Mouse (Mus musculus) forebrain, postnatal 0 days (tissue): ENCODE data around the gene B3gnt2. TPM values are rescaled to one million over a fixed set of nuclear protein-coding genes. Genes with fewer than 3 reads are reported as not detected.

ENCODE experiments used
- ATAC-seq: fragments of 200-750 bp; cut with Nextera tagmentation; 2 replicates; pipeline ENCODE4 v1.8.0; 2017; ENCODE audit warnings: mild to moderate bottlenecking, moderate library complexity
- DNase-seq: peaks from one replicate; pipeline ENCODE4 v3.0.0-alpha.2; 2015
- H3K27ac ChIP-seq: fragments of 300-500 bp; sonication (generic); 2 replicates; pipeline ENCODE4 v1.5.1; 2014; ENCODE audit warnings: low read depth, mild to moderate bottlenecking, antibody characterized with exemption, low read length, moderate library complexity, mixed read lengths
- H3K27me3 ChIP-seq: fragments of 300-500 bp; sonication (generic); 2 replicates; pipeline ENCODE4 v1.6.1; 2014; ENCODE audit warnings: mild to moderate bottlenecking, low read length, mixed read lengths; ENCODE audit not compliant: insufficient read depth
- H3K36me3 ChIP-seq: fragments of 300-500 bp; sonication (generic); 2 replicates; pipeline ENCODE4 v1.6.1; 2014; ENCODE audit warnings: mild to moderate bottlenecking, moderate library complexity; ENCODE audit not compliant: insufficient read depth
- H3K4me1 ChIP-seq: fragments of 300-500 bp; sonication (generic); 2 replicates; pipeline ENCODE4 v1.6.1; 2014; ENCODE audit warnings: antibody characterized with exemption; ENCODE audit not compliant: insufficient read depth
- H3K4me2 ChIP-seq: fragments of 300-500 bp; sonication (generic); 2 replicates; pipeline ENCODE4 v1.6.1; 2014; ENCODE audit warnings: low read depth, mild to moderate bottlenecking, moderate library complexity
- H3K4me3 ChIP-seq: fragments of 300-500 bp; sonication (generic); 2 replicates; pipeline ENCODE4 v1.5.1; 2014; ENCODE audit warnings: low read depth, low read length, mixed read lengths
- H3K9ac ChIP-seq: fragments of 300-500 bp; sonication (generic); 2 replicates; pipeline ENCODE4 v1.6.1; 2014; ENCODE audit warnings: mild to moderate bottlenecking
- H3K9me3 ChIP-seq: fragments of 300-500 bp; sonication (generic); 2 replicates; pipeline ENCODE4 v1.6.1; 2016; ENCODE audit warnings: low read length
- CTCF ChIP-seq: sonication (generic); IDR thresholded peaks from 2 replicates; pipeline ENCODE4 v1.5.1; 2016; ENCODE audit warnings: antibody characterized with exemption, control low read depth, low read depth
- WGBS: fragments of 180-500 bp; shearing (Covaris S2); extraction: QIAGEN DNeasy Blood & Tissue Kit; methylation state at CpG from one replicate; pipeline ENCODE4 v1.1.7; 2014; 5-methylcytosine and 5-hydroxymethylcytosine counted together
- polyA plus RNA-seq: library from polyadenylated mRNA; unstranded; fragments of >200 nt; fragmentation: Nextera tagmentation; extraction: Ambion mirVana; gene quantifications from 2 replicates; pipeline ENCODE4 v1.2.1, GENCODE M21; 2015
- total RNA-seq: library from RNA; depleted of rRNA; stranded (reverse); fragments of >200 nt; gene quantifications from 2 replicates; pipeline ENCODE4 v1.2.3, GENCODE M21; 2014

Gene B3gnt2
- total and polyA plus RNA-seq, 2 experiments from 2014 or later = 3.0 to 6.7 TPM

GRCm38 (mm10) chr11:22847732-22848648, 12.8 kb downstream of the B3gnt2 start:
- H3K27ac ChIP-seq = no peak overlapping the region
- H3K36me3 ChIP-seq = no peaks in the 10 kb centered on the region
- DNase-seq (no peak), ATAC-seq (no peak)
- H3K27me3 ChIP-seq = no peaks in the 10 kb centered on the region
- no peak for TF ChIP-seq CTCF
- no peaks in the 10 kb centered on the region for H3K9me3 ChIP-seq
- H3K4me2 ChIP-seq = no peak overlapping the region
- H3K9ac ChIP-seq = no peak overlapping the region
- no peaks in the 10 kb centered on the region for H3K4me1 ChIP-seq
- 58% methylated on average over 8 of the region's 8 CpGs for WGBS
- H3K4me3 ChIP-seq = no peak overlapping the region

DNA sequence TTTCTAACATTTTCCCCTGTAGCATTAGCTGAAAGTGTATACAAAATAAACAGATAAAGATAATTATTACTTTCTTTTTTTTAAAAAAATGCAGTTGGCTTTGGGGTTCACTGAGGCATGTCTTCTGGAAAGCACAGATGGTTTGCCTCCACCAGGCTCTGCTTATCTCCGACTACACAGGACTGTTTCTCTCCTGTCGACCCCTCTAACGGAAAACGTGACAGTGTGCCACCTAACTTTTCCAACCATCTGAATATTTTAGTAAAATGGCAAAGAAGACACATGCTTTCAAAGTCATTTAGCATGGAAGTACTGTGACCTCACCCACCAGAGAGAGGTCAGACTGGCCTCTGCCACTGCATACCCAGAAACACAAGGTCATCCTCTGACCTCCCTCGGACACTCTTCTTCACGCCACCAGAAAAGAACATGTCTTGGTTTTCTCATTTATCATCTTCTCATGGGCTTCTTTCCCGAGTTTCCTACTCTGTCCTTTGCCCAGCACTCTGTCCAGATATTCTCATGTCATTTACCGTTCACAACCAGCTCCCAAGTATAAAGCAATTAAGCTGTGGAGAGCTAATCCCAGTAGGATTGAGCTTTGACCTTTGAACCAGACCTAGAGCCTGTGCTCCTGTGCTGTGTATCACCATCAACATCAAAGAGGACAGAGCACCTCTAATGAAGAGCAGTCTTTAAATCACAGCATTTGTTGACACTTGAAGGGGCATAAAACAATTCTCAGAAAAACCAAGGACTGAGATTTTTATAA, 13.6 kb downstream of the B3gnt2 start:
- Histone ChIP-seq H3K9ac (no peak overlapping the region), H3K27me3 (no peaks in the 10 kb centered on the region), H3K36me3 (no peaks in the 10 kb centered on the region), H3K4me1 (no peaks in the 10 kb centered on the region), H3K4me2 (no peak overlapping the region), H3K27ac (no peak overlapping the region), H3K4me3 (no peak overlapping the region), H3K9me3 (no peaks in the 10 kb centered on the region)
- DNase-seq (no peak), ATAC-seq (no peak)
- no peak for TF ChIP-seq CTCF
- 70% methylated on average over 8 of the region's 8 CpGs for WGBS

- Histone ChIP-seq H3K9me3 (no peaks in the 10 kb centered on the region), H3K9ac (no peak overlapping the region), H3K27me3 (no peaks in the 10 kb centered on the region), H3K4me2 (no peak overlapping the region), H3K4me1 (no peaks in the 10 kb centered on the region), H3K4me3 (no peak overlapping the region), H3K36me3 (no peaks in the 10 kb centered on the region), H3K27ac (no peak overlapping the region)
- 48% methylated on average over 6 of the region's 6 CpGs for WGBS
- no peak for TF ChIP-seq CTCF
- DNase-seq (no peak), ATAC-seq (no peak)
Observed at GRCm38 (mm10) chr11:22846093-22846835, 14.5 kb downstream of the B3gnt2 start.

- DNase-seq = no peak
- no peaks in the 10 kb centered on the region for H3K4me1 ChIP-seq
- ATAC-seq = no peak
- no peak overlapping the region for H3K9ac ChIP-seq
- TF ChIP-seq CTCF = no peak
- no peak overlapping the region for H3K4me2 ChIP-seq
- 84% methylated on average over 4 of the region's 4 CpGs for WGBS
- no peak overlapping the region for H3K4me3 ChIP-seq
- no peak overlapping the region for H3K27ac ChIP-seq
- no peaks in the 10 kb centered on the region for H3K27me3 ChIP-seq
- no peaks in the 10 kb centered on the region for H3K9me3 ChIP-seq
- H3K36me3 ChIP-seq = no peaks in the 10 kb centered on the region
Observed at GRCm38 (mm10) chr11:22844754-22845718, 15.7 kb downstream of the B3gnt2 start.

DNA sequence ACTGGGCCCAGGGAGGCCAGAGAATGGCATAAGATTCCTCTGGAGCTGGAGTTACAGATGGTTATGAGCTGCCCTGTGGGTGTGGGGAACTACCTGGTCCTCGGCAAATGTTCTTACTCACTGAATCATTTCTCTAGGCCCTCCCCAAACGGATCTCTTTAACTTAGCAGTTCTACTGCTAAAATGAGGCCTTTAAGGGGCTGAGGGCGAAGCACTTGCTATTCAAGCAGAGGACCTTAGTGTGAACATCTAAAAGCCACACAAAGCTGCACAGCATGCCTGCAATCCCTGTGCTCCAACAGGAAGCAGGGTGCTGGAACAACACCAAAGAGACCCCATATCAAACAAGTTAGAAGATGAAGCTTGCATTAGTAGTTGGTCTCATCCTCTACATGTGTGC, 21.3 kb downstream of the B3gnt2 start:
- no peak overlapping the region for H3K27ac ChIP-seq
- ATAC-seq (no peak), DNase-seq (no peak)
- H3K4me2 ChIP-seq = no peak overlapping the region
- H3K27me3 ChIP-seq = no peaks in the 10 kb centered on the region
- 57% methylated on average over 3 of the region's 3 CpGs for WGBS
- H3K36me3 ChIP-seq = no peaks in the 10 kb centered on the region
- TF ChIP-seq CTCF = no peak
- H3K9ac ChIP-seq = no peak overlapping the region
- no peaks in the 10 kb centered on the region for H3K9me3 ChIP-seq
- no peak overlapping the region for H3K4me3 ChIP-seq
- no peaks in the 10 kb centered on the region for H3K4me1 ChIP-seq

DNA sequence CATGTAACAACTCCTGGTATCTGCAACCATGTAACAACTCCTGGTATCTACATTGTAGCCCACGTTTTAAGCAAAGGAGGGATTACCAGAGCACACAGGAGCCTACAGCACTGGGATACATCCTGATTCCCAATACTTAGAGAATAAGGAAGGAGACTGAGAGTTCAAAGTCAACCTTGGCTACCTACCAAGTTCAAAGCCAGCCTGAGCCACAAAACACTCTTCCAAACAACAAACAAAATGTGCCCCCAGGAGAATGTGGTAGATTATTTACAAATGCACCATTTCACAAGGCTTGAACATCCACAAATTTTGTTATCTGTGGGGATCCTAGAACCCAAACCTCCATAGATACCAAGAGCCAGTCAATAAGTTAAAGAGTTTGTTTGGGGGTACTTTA, 22.4 kb downstream of the B3gnt2 start:
- Histone ChIP-seq H3K4me2 (no peak overlapping the region), H3K27me3 (no peaks in the 10 kb centered on the region), H3K4me1 (no peaks in the 10 kb centered on the region), H3K27ac (no peak overlapping the region), H3K36me3 (no peaks in the 10 kb centered on the region), H3K9ac (no peak overlapping the region), H3K4me3 (no peak overlapping the region), H3K9me3 (no peaks in the 10 kb centered on the region)
- DNase-seq (no peak), ATAC-seq (no peak)
- no peak for TF ChIP-seq CTCF
- WGBS = 71% methylated on average over 1 of the region's 1 CpGs
